Mouse (Mus musculus) A20 (cell line): Measurements from ENCODE around the gene Dcbld1.

ENCODE experiments used
- DNase-seq: peaks from one replicate; pipeline ENCODE4 v3.0.0-alpha.2; 2011; ENCODE audit warnings: low read depth, low spot score

Dcbld1 gene

DNA sequence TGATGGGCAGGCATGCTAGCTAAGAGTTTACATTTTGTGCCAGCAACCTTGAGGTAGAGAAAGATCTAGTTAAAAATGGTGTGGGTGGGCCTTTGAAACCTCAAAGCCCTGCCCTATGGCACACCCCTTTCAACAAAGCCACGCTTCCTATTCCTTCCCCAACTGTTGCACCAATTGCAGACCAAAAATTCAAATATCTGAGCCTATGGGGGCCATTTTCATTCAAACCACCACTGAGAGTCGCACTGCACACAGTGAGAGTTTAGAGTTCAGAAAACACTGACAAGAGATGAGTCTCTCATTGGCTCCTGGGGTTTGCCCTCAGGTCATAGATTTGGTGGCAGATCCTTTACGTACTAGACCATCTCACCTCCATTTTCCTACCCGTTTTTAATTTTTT lies 68.3 kb downstream of the Dcbld1 start:
- DNase-seq: no peak

DNA sequence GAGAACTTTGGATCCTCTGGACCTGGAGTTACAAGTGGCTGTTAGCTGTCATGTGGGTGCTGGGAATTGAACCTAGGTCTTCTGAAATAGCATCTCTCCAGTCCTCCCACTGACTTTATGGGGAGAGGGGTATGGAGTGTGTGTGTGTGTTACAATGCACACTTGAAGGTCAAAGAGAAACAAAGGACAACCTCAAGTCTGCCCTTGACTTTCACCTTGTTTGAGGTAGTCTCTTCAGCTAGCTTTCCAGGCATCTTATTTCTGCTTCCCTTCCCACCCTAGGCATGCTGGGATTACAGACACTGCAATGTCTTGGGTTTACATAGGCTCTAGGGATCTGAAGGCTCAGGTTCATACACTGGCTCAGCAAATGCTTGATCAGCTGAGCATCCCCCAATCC lies 68.9 kb downstream of the Dcbld1 start:
- no peak for DNase-seq

DNA sequence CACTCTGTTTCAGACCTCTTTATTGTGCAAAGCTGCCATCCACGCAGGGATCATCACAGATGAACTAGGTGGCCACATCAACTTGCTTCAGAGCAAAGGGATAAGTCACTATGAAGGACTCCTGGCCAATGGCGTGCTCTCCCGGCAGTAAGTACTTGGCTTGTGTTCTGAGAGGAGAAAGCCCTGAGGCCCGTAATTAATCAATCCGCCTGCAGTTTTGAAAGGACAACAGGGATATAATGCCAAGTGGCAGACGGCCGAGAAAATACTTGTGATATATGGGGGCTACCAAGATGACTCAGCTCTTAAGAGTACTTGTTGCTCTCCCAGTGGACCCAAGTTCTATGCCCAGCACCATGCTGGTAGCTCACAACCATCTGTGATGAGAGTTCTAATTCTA lies 71.2 kb downstream of the Dcbld1 start:
- DNase-seq: no peak

DNA sequence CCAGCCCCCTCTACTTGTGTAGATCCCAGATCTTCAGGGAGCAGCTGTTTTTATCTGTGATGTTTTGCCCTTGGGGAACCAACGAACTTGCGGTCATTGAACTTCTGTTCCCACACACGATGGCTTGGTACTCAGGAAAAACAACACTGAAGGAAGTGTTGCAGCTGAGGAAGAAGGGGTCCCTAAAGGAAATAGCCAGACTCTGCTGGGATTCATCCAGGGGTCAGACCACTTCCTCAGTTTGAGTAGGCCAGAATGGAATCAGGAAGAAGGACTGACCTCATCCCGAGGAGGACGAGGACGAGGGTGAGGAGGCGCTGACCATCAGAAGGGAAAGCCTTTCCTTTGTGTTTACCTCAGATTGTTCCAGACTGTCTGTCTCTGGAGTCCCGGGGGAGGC lies 75.8 kb downstream of the Dcbld1 start:
- no peak for DNase-seq

DNA sequence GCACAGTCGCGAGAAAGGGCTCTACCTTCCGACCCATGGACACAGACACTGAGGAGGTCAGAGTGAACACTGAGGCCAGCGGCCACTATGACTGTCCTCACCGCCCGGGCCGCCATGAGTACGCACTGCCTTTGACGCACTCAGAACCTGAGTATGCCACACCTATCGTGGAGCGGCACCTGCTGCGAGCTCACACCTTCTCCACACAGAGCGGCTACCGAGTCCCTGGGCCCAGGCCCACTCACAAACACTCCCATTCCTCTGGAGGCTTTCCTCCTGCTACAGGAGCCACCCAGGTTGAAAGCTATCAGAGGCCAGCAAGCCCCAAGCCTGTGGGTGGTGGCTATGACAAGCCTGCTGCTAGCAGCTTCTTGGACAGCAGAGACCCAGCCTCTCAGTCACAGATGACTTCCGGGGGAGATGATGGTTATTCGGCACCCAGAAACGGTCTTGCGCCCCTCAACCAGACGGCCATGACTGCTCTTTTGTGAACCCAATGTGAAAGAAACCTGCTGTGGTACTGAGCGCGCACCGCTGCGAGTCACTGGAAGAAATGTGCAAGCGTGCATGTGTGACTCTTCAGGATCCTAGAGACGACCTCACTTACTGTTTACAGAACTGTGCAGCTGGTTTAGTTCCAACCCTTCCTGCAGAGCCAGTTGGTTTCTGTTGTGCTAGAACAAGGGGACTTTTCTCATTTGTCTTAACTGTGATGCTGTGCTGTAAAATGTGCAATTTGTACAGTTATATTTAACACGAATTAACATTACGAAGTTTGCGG lies 86.3 kb downstream of the Dcbld1 start:
- no peak for DNase-seq

DNA sequence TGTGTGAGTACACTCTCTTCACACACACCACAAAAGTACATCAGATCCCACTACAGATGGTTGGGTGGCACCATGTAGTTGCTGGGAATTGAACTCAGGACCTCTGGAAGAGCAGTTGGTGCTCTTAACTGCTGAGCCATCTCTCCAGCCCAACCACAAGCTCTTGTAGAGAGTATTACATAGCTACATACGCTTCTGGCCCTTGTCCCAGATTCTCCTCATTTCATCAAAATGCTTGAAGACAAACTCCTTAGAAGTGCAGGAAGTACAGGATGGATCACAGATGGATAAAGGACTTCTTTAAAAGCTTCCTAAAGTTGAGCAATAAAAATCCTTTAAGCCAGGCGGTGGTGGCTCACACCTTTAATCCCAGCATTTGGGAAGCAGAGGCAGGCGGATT lies 88.5 kb downstream of the Dcbld1 start:
- no peak for DNase-seq

DNA sequence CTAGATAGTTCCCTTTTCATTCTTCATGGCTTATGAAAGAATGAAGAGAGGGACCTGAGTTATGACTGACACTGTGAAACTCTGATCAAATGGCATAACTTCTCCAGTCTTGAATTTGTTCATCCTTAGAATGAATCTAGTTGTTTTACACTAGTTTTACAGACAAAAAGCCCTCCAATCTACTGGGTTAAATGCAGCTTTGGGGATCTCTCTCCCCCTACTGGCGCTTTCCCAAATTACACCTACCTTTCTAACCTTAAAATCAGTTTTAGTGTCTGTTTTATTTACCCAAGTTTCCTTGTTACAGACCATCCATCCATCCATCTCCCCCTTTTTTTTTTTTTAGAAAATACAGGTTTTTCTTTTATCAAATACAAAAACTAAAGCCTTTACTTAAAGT lies 97.6 kb downstream of the Dcbld1 start:
- DNase-seq: peak; percentile 67

DNA sequence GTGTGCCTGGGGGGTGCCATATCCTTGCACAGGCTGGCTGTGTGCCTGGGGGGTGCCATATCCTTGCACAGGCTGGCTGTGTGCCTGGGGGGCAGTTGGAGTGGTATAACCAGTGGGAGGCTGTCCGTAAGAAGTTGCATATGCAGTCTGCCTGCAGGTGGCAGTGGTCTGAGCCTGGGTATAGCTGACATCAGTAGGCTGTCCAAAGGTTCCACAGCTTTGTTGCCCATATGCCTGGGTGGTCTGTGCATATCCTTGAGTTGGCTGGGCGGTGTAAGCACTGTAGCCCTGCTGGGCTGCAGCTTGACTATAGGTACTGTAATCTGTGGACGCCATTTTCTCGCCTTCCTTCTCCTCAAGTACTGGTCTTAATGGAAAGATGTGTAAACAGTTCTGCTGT lies 109.9 kb downstream of the Dcbld1 start:
- peak; percentile 29 for DNase-seq

DNA sequence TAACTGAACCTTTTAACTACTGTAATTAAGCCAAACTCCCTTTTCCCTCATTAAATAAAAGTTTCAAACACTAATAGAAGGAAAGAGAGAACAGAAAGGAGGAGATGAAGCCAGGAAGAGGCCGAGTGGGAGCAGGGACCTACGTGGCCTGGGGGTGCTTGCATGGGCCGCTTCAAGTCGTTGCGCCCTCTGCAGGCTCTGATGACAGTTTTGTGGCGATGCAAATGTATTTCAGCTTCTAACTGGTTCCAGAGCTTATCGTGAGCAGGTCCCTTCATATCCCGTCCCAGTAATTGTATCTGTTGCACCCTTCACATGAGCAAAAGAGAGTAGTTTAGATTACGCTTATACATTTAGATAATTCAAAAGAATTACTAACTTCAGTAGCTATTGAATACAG lies 119.8 kb downstream of the Dcbld1 start:
- no peak for DNase-seq

DNA sequence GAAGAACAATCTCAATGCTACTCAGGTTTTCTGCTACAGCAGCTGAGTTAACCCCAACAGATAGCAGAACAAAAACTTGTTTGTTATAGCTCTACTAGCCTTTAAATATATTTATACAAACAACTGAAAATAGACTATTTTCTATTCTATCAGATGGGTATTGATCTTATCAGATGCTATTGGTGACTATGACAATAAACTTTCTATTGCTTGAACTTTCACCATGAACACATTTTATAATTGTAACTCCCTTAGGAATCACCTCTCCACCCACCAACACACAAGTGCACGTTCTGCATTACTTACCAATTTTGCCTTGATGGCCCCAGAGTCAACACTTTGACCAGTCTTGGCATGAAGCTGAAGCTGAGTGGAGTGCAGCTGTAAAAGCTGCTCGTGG lies 125.0 kb downstream of the Dcbld1 start, which contains the start of gene Gm26741:
TSS of gene Gm26741 (plus strand) at position 301 of the 400 bp plus-strand sequence.
- DNase-seq: no peak

DNA sequence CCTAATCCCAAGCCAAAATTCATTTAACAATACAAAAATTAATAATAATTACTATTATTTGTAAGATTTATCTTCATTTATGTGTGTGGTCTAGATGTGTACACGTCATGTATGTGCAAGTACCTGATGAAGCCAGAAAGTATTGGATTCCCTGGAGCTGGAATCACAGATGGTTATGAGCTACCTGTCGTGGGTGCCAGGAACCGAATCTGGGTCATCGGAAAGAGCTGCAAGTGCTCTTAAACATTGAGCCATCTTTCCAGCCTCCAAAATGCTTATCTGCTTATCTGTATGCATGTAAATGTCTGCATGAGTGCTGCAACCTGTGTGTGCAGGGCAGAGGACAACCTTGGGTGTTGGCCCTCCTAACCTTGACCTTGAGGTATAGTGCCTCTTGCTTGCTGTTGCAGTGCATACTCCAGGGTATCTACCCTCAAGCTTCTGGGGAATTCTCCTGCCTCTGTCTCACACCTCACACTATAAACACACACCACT lies 126.9 kb downstream of the Dcbld1 start:
- DNase-seq: no peak

DNA sequence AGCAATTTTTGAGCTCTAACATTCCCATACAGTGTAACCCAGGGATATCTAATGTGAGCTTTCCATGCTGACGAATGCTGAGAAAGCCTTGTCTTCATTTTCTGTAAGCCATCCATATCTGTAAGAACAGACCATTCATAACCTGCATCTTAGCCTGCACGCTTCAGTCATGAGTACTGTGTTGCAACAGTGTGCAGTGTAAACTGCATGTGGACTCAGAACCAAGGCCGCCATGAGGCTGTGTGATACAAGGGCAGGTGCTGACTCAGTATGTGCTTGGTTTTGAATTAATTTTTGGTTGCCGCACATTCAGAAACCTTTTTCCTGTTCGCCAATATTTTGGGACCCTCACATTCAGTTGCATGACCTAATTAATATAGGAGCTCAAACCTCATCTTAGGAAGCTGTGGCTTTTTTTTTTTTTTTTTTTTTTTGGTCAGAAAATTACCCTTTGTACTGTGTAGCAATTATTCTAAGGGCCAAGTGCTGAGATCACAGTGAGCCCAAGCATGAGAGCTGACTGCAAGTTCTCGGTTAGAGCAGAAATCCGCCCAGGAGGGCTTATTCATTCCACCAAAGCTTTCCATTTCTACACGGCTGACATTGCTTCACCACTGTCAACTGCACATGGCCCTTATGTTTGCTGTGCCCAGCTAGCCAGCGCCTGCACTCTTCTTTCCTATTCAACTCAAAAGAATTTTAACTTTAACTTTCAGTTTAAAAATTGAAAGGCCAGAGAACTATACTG lies 127.6 kb downstream of the Dcbld1 start:
- DNase-seq: no peak

DNA sequence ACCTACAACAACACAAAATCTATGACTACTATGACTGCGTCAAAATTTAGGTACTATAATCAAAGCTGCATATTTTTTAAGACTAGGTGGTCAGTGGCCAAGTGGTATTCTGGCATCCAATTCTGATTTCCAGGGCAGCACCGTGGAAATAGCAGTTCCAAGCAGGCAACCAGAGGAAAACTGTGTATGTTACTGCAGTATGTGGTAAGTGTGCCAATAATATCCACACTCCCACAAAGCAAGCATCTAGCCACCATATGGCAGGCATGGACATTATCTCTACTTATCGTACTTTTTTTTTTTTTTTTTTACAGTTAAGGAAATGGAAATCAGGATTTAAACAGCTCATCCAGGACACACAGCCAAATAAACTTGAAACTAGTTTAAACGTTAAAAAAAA lies 135.0 kb downstream of the Dcbld1 start:
- no peak for DNase-seq
